Mouse (Mus musculus) stomach, embryonic 16.5 days (tissue): ENCODE data around the gene Lhfpl3. TPM values are rescaled to one million over a fixed set of nuclear protein-coding genes. Genes with fewer than 3 reads are reported as not detected.

ENCODE experiments used
- ATAC-seq: fragments of 200-750 bp; cut with Nextera tagmentation; 2 replicates; pipeline ENCODE4 v1.8.0; 2017; ENCODE audit warnings: moderate number of reproducible peaks, moderate TSS enrichment; ENCODE audit not compliant: insufficient read depth, low FRiP score
- H3K27ac ChIP-seq: fragments of 300-500 bp; sonication (generic); 2 replicates; pipeline ENCODE4 v1.5.1; 2014; ENCODE audit warnings: low read length
- H3K27me3 ChIP-seq: fragments of 300-500 bp; sonication (generic); 2 replicates; pipeline ENCODE4 v1.6.1; 2014; ENCODE audit warnings: low read length, control low read depth, mixed read lengths; ENCODE audit not compliant: control insufficient read depth, insufficient read depth
- H3K36me3 ChIP-seq: fragments of 300-500 bp; sonication (generic); 2 replicates; pipeline ENCODE4 v1.6.1; 2014; ENCODE audit warnings: low read length; ENCODE audit not compliant: control insufficient read depth, insufficient read depth
- H3K4me1 ChIP-seq: fragments of 300-500 bp; sonication (generic); 2 replicates; pipeline ENCODE4 v1.6.1; 2014; ENCODE audit warnings: low read length, control low read depth, mixed read lengths; ENCODE audit not compliant: control insufficient read depth, insufficient read depth
- H3K4me2 ChIP-seq: fragments of 300-500 bp; sonication (generic); 2 replicates; pipeline ENCODE4 v1.6.1; 2014; ENCODE audit warnings: low read depth, low read length, mixed read lengths
- H3K4me3 ChIP-seq: fragments of 300-500 bp; sonication (generic); replicated peaks from 2 replicates; pipeline ENCODE4 v1.5.1; 2014; ENCODE audit warnings: mild to moderate bottlenecking, low read length
- H3K9ac ChIP-seq: fragments of 300-500 bp; sonication (generic); 2 replicates; pipeline ENCODE4 v1.6.1; 2014; ENCODE audit warnings: low read length
- H3K9me3 ChIP-seq: fragments of 300-500 bp; sonication (generic); replicated peaks from 2 replicates; pipeline ENCODE4 v1.6.1; 2016; ENCODE audit warnings: low read length, control low read depth; ENCODE audit not compliant: control insufficient read depth
- WGBS: fragments of 180-500 bp; shearing (Covaris S2); extraction: QIAGEN DNeasy Blood & Tissue Kit; methylation state at CpG from one replicate; pipeline ENCODE4 v1.1.7; 2014; 5-methylcytosine and 5-hydroxymethylcytosine counted together
- polyA plus RNA-seq: library from polyadenylated mRNA; unstranded; fragments of >200 nt; fragmentation: Nextera tagmentation; extraction: Ambion mirVana; gene quantifications from 2 replicates; pipeline ENCODE4 v1.2.1, GENCODE M21; 2015

Lhfpl3 gene
- polyA plus RNA-seq, 1 experiment from 2014 or later = 0.22 TPM

- ATAC-seq = no peak
- H3K4me2 ChIP-seq = peak overlapping the region; percentile 62
Observed at GRCm38 (mm10) chr5:23225621-23226020, 479.8 kb downstream of the Lhfpl3 start.

GRCm38 (mm10) chr5:23226753-23227152, 480.9 kb downstream of the Lhfpl3 start:
- H3K36me3 ChIP-seq = no peaks in the 10 kb centered on the region
- H3K9me3 ChIP-seq = no peaks in the 10 kb centered on the region
- no peak for ATAC-seq
- H3K9ac ChIP-seq = no peak overlapping the region
- H3K4me1 ChIP-seq = no peaks in the 10 kb centered on the region
- no peak overlapping the region for H3K4me3 ChIP-seq
- H3K27me3 ChIP-seq = no peaks in the 10 kb centered on the region
- H3K4me2 ChIP-seq = no peak overlapping the region
- WGBS = 62% methylated on average over 3 of the region's 3 CpGs
- no peak overlapping the region for H3K27ac ChIP-seq

More at GRCm38 (mm10) chr5:23225621-23226020, 479.8 kb downstream of the Lhfpl3 start:
- Histone ChIP-seq H3K4me3 (no peak overlapping the region), H3K27me3 (no peaks in the 10 kb centered on the region), H3K9me3 (no peaks in the 10 kb centered on the region), H3K27ac (no peak overlapping the region), H3K4me1 (no peaks in the 10 kb centered on the region), H3K9ac (no peak overlapping the region), H3K36me3 (no peaks in the 10 kb centered on the region)
- 31% methylated on average over 8 of the region's 8 CpGs for WGBS

- no peaks in the 10 kb centered on the region for H3K36me3 ChIP-seq
- H3K4me3 ChIP-seq = no peak overlapping the region
- H3K27ac ChIP-seq = no peak overlapping the region
- H3K9ac ChIP-seq = no peak overlapping the region
- H3K4me1 ChIP-seq = peaks cover 9% of the 10 kb centered on the region; the same call in 1 of the 2 replicates
- no peaks in the 10 kb centered on the region for H3K9me3 ChIP-seq
- WGBS = 48% methylated on average over 4 of the region's 4 CpGs
- ATAC-seq = no peak
- no peak overlapping the region for H3K4me2 ChIP-seq
- no peaks in the 10 kb centered on the region for H3K27me3 ChIP-seq
Observed at GRCm38 (mm10) chr5:23246974-23247373, 501.1 kb downstream of the Lhfpl3 start.

GRCm38 (mm10) chr5:23247784-23248183, 501.9 kb downstream of the Lhfpl3 start:
- Histone ChIP-seq H3K4me3 (no peak overlapping the region), H3K36me3 (no peaks in the 10 kb centered on the region), H3K27me3 (no peaks in the 10 kb centered on the region), H3K9me3 (no peaks in the 10 kb centered on the region), H3K9ac (no peak overlapping the region), H3K4me1 (peaks cover 12% of the 10 kb centered on the region; the same call in 1 of the 2 replicates), H3K27ac (no peak overlapping the region), H3K4me2 (no peak overlapping the region)
- WGBS = 71% methylated on average over 1 of the region's 1 CpGs
- no peak for ATAC-seq

GRCm38 (mm10) chr5:23248303-23248702, 502.4 kb downstream of the Lhfpl3 start:
- no peak overlapping the region for H3K9ac ChIP-seq
- no peaks in the 10 kb centered on the region for H3K9me3 ChIP-seq
- no peak overlapping the region for H3K27ac ChIP-seq
- no peak overlapping the region for H3K4me3 ChIP-seq
- no peaks in the 10 kb centered on the region for H3K36me3 ChIP-seq
- H3K27me3 ChIP-seq = no peaks in the 10 kb centered on the region
- no peak overlapping the region for H3K4me2 ChIP-seq
- H3K4me1 ChIP-seq = peaks cover 12% of the 10 kb centered on the region; the same call in 1 of the 2 replicates
- ATAC-seq = no peak

- no peak overlapping the region for H3K4me3 ChIP-seq
- no peak overlapping the region for H3K27ac ChIP-seq
- no peak overlapping the region for H3K9ac ChIP-seq
- no peaks in the 10 kb centered on the region for H3K9me3 ChIP-seq
- H3K4me1 ChIP-seq = peaks cover 12% of the 10 kb centered on the region; the same call in 1 of the 2 replicates
- no peak overlapping the region for H3K4me2 ChIP-seq
- H3K36me3 ChIP-seq = no peaks in the 10 kb centered on the region
- ATAC-seq = no peak
- H3K27me3 ChIP-seq = no peaks in the 10 kb centered on the region
- WGBS = 48% methylated on average over 9 of the region's 9 CpGs
Observed at GRCm38 (mm10) chr5:23249896-23250875, 504.3 kb downstream of the Lhfpl3 start.

GRCm38 (mm10) chr5:23251462-23252224, 505.8 kb downstream of the Lhfpl3 start:
- H3K27ac ChIP-seq = no peak overlapping the region; the same call in 1 of the 2 replicates

GRCm38 (mm10) chr5:23255816-23256418, 510.1 kb downstream of the Lhfpl3 start:
- Histone ChIP-seq H3K36me3 (no peaks in the 10 kb centered on the region), H3K9ac (no peak overlapping the region), H3K4me1 (peaks cover 7% of the 10 kb centered on the region; the same call in 1 of the 2 replicates), H3K27ac (no peak overlapping the region), H3K9me3 (no peaks in the 10 kb centered on the region), H3K4me2 (no peak overlapping the region), H3K4me3 (no peak overlapping the region), H3K27me3 (no peaks in the 10 kb centered on the region)
- ATAC-seq = no peak
- WGBS = 65% methylated on average over 3 of the region's 3 CpGs

More at GRCm38 (mm10) chr5:23251462-23252224, 505.8 kb downstream of the Lhfpl3 start:
- no peaks in the 10 kb centered on the region for H3K36me3 ChIP-seq
- H3K4me1 ChIP-seq = peaks cover 12% of the 10 kb centered on the region; the same call in 1 of the 2 replicates
- no peak overlapping the region for H3K4me3 ChIP-seq
- H3K27me3 ChIP-seq = no peaks in the 10 kb centered on the region
- ATAC-seq = peak; percentile 76; the same call in 1 of the 2 replicates
- H3K4me2 ChIP-seq = peak overlapping the region; percentile 35; the same call in 1 of the 2 replicates
- WGBS = 30% methylated on average over 12 of the region's 12 CpGs
- H3K9me3 ChIP-seq = no peaks in the 10 kb centered on the region
- H3K9ac ChIP-seq = no peak overlapping the region; the same call in 1 of the 2 replicates
